Mouse (Mus musculus) lung, adult 2 months (tissue): ENCODE data around the gene Atg10.

ENCODE experiments used
- CTCF ChIP-seq: fragments of 200-500 bp; IDR thresholded peaks from 2 replicates; pipeline ENCODE4 v1.5.1; 2011; ENCODE audit warnings: mild to moderate bottlenecking, low read length, control low read depth; ENCODE audit not compliant: insufficient read depth
- POLR2A ChIP-seq: fragments of 200-500 bp; IDR thresholded peaks from 2 replicates; pipeline ENCODE4 v1.6.1; 2011; ENCODE audit warnings: low read depth, mild to moderate bottlenecking, control low read depth, low read length, borderline replicate concordance; ENCODE audit errors: extremely low read depth

- TF ChIP-seq POLR2A, result no peak
- TF ChIP-seq CTCF, result no peak
These were observed 242.0 kb downstream of the Atg10 start for GRCm38 (mm10) chr13:90981798-90982197.
